Mouse (Mus musculus) lung, postnatal 4 days (tissue): ENCODE data around the gene Gm20422.
A peak's percentile ranks its signal among the peaks of the same experiment; 100 is the strongest.
"Not testable (repeated sequence)": the region's sequence is repeated elsewhere in the genome, so short reads cannot be mapped to it uniquely, and the experiment has no call there.

ENCODE experiments used
- DNase-seq, 2 experiments: peaks; one replicate each; pipeline ENCODE4 v3.0.0; 2021

Gene Gm20422

DNA sequence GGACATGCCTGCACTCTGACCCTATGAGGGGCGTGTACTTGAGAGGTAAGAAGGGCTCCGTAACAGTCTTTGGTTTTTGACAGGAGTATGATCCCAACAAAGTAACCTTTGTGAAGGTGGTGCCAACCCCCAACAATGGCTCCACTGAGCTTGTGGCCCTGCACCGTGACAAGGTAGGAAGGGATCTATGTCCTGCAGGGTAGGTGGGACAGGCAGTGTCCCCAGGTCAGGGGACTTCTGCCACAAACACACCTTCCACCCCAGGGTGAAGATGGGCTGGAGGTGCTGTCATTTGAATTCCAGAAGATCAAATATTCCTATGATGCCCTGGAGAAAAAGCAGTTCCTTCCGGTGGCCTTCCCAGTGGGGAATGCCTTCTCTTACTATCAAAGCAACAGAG, 19.0 kb upstream of the Gm20422 start:
- DNase-seq = no peak

- peak in 1 of 2 experiments; percentile 37 for DNase-seq
Observed at GRCm38 (mm10) chr8:69791415-69792068, 16.9 kb upstream of the Gm20422 start.

- DNase-seq = peak; percentile 90 to 92
Observed at GRCm38 (mm10) chr8:69790773-69791367, 16.2 kb upstream of the Gm20422 start, which contains the start of the genes Atp13a1 and Zfp866. Gene Atp13a1, plus strand, starts transcription at chr8:69791163. Gene Zfp866, minus strand, starts transcription at chr8:69791178.

DNA sequence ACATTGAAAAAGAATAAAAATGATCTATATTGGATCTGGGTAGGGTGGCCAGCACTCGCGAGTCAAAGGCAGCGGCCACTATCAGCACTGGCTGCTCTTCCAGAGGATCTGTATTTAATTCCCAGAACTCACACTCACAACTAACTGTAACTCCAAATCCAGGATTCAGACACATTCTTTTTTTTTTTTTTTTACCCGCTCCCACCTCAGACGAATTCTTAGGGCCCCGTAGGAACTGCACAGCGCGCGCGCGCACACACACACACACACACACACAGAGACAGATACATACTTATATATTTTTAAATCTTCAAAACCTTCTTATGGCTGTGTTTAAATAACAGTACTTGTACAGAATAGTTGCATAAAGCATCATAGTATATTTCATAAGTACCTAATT, 15.7 kb upstream of the Gm20422 start:
- no peak for DNase-seq

DNA sequence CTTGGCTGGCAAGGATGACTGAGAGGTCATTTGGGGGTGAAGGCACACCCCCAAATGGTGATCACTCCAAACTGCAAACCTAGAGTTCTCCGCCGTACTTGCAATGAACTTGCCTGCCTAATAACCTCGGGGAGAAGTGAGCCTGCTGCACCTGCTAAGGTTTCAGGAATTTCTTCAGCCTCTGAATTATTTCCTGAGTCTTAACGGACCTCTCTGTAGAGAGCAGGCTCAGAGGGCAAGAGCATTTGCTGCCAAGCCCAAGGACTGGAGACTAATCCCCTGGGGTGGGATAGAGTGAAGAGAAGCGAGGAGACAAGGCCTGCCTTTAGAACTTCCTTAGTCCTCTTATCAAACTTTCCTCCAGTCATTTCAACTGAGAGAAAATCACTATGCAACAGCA, 15.0 kb upstream of the Gm20422 start:
- no peak for DNase-seq

GRCm38 (mm10) chr8:69789105-69789504, 14.4 kb upstream of the Gm20422 start:
- no peak for DNase-seq

GRCm38 (mm10) chr8:69777111-69777510, 2.4 kb upstream of the Gm20422 start:
- DNase-seq = no peak

- DNase-seq = no peak
Observed at GRCm38 (mm10) chr8:69775149-69775534, 456 bp upstream of the Gm20422 start.

- DNase-seq = no peak
Observed at GRCm38 (mm10) chr8:69772106-69772505, 2.6 kb downstream of the Gm20422 start.

- DNase-seq = no peak
Observed at GRCm38 (mm10) chr8:69771221-69771620, 3.5 kb downstream of the Gm20422 start.

GRCm38 (mm10) chr8:69761814-69762445, 12.8 kb downstream of the Gm20422 start:
- no peak for DNase-seq

GRCm38 (mm10) chr8:69758316-69758715, 16.4 kb downstream of the Gm20422 start:
- DNase-seq = no peak

DNA sequence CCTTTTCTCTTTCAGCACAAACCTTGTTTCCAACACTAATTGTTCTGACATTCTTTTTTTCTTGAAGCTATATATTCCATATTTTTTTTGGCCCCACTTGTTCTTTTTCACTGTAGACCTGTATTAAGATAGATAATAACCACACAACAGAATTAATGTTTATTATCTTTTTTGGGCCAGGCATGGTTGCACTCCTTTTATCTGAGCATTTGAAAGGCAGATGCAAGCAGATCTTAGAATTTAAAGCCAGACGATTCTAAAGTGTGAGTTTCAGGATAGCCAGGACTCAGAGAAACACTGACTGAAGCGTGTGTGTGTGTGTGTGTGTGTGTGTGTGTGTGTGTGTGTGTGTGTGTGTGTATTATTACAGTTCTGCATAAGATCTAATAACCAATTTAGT, 22.2 kb downstream of the Gm20422 start:
- DNase-seq = no peak

- peak; percentile 97 for DNase-seq
Observed at GRCm38 (mm10) chr8:69749544-69750454, 24.9 kb downstream of the Gm20422 start, which contains the start of gene Zfp963. Gene Zfp963, minus strand, starts transcription at chr8:69749970.

DNA sequence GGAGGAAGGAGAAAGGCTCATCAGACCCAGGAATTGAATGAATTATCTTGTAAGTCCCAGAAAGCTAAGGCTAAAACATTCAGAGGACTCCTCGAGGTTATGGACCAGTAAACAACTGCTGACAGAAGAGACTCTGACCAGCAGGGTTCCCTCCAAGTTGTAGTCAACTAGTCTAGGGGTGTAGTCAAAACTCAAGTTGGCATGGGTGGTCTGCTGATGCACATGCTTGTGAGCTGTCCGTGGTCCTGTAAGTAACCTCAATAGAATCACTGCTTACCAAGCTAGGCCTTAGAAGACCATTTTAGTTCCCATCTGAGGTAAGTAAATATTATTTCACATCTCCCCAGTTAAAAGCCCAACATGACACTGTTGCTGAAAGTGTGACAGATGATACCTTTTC, 33.5 kb downstream of the Gm20422 start:
- no peak for DNase-seq

- DNase-seq = no peak
Observed at GRCm38 (mm10) chr8:69740763-69741162, 33.9 kb downstream of the Gm20422 start.

DNA sequence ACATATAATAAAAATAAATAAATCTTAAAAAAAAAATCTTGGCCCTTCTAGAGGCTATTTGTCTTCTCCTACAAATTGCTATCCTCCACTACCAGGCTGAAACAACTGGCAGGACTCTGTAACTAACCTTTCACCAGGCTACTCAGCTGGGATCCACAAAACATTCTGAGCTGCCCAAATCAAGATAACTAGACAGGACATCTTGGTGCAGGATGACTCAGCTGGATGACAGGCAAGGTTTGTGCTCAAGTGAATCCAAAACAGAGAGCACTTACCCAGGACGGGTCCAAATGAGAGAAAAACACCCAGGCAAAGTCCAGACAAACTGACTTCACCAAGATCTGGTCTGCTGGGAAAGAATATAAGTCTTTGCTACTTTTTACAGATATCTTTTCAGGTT, 39.2 kb downstream of the Gm20422 start:
- DNase-seq = no peak

GRCm38 (mm10) chr8:69717232-69717580, 57.5 kb downstream of the Gm20422 start:
- no peak for DNase-seq

- DNase-seq = peak; percentile 94 to 98
Observed at GRCm38 (mm10) chr8:69716403-69717231, 58.1 kb downstream of the Gm20422 start.

GRCm38 (mm10) chr8:69715366-69715765, 59.3 kb downstream of the Gm20422 start:
- no peak for DNase-seq

- DNase-seq = no peak
Observed at GRCm38 (mm10) chr8:69713516-69713915, 61.2 kb downstream of the Gm20422 start.

DNA sequence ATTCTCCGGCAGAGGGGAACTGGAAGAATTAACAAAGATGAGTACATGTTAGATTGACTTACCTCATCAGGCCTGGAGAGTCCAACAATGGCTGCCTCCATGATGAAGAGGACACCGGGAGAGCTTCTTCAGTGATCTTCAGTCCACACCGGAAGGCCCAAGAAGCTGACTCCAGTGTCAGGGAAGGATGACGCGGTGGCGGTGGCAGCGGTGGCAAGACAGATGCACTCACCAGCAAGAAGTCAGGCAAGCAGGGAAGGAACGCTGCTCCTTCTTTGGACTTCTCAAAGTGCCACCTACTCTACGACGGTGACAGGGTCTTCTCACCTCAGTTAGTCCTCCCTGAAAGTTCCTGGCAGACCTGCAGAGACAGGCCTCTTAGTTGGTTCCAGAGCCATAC, 64.1 kb downstream of the Gm20422 start, which contains the start of gene Zfp869:
Gene Zfp869, minus strand, starts transcription at position 101 of the 400 bp plus-strand sequence.
- not testable (repeated sequence) for DNase-seq
